Mouse (Mus musculus) spleen, adult 2 months (tissue): ENCODE data around the gene Fibp.

Source experiments
- CTCF ChIP-seq: fragments of 200-500 bp; IDR thresholded peaks from 2 replicates; pipeline ENCODE4 v1.5.1; 2011; ENCODE audit warnings: mild to moderate bottlenecking, inconsistent platforms; ENCODE audit not compliant: insufficient read depth, insufficient read length, insufficient replicate concordance; ENCODE audit errors: extremely low read depth
- POLR2A ChIP-seq: fragments of 200-500 bp; IDR thresholded peaks from 2 replicates; pipeline ENCODE4 v1.6.1; 2011; ENCODE audit warnings: low read depth, low read length, inconsistent platforms

- TF ChIP-seq POLR2A: no peak
- no peak for TF ChIP-seq CTCF
Observed at GRCm38 (mm10) chr19:5410641-5411040, 49.8 kb upstream of the Fibp start.
